Mouse (Mus musculus) liver, embryonic 14.5 days (tissue): Measurements from ENCODE around the gene Evc. TPM values are rescaled to one million over a fixed set of nuclear protein-coding genes. Genes with fewer than 3 reads are reported as not detected.
A peak's percentile ranks its signal among the peaks of the same experiment; 100 is the strongest.

Experiments used
- ATAC-seq: fragments of 200-750 bp; cut with Nextera tagmentation; 2 replicates; pipeline ENCODE4 v1.8.0; 2017; ENCODE audit warnings: moderate number of reproducible peaks, mild to moderate bottlenecking, moderate library complexity; ENCODE audit not compliant: insufficient read depth
- DNase-seq, 3 experiments: peaks; one replicate each; pipeline ENCODE4 v3.0.0-alpha.2; 2012 to 2013; ENCODE audit warnings: low read depth in 3 of 3, low spot score in 3 of 3
- H3K27ac ChIP-seq: fragments of 300-500 bp; sonication (generic); 2 replicates; pipeline ENCODE4 v1.5.1; 2014; ENCODE audit warnings: moderate library complexity, mild to moderate bottlenecking, control low read depth, inconsistent platforms
- H3K27me3 ChIP-seq: fragments of 300-500 bp; sonication (generic); 2 replicates; pipeline ENCODE4 v1.6.1; 2014; ENCODE audit warnings: mild to moderate bottlenecking, low read length, moderate library complexity; ENCODE audit not compliant: control insufficient read depth, insufficient read depth
- H3K36me3 ChIP-seq: fragments of 300-500 bp; sonication (generic); replicated peaks from 2 replicates; pipeline ENCODE4 v1.6.1; 2014; ENCODE audit warnings: low read depth; ENCODE audit not compliant: control insufficient read depth, insufficient read depth
- H3K4me1 ChIP-seq, 2 experiments: fragments of 200-500 bp in 1 of 2; fragments of 300-500 bp in 1 of 2; sonication (generic) in 1 of 2; replicated peaks; 2 replicates each; pipeline ENCODE4 v1.6.1; 2012 to 2014; ENCODE audit warnings: antibody characterized with exemption in 1 of 2, inconsistent platforms in 1 of 2, low read length in 1 of 2; ENCODE audit not compliant: control insufficient read depth in 2 of 2, insufficient read depth in 2 of 2
- H3K4me2 ChIP-seq: fragments of 300-500 bp; sonication (generic); 2 replicates; pipeline ENCODE4 v1.6.1; 2014; ENCODE audit warnings: low read depth, mild to moderate bottlenecking, control low read depth, moderate library complexity
- H3K4me3 ChIP-seq, 2 experiments: fragments of 200-500 bp in 1 of 2; fragments of 300-500 bp in 1 of 2; sonication (generic) in 1 of 2; 2 replicates each; pipeline ENCODE4 v1.5.1; 2012 to 2014; ENCODE audit warnings: low read depth in 2 of 2, low read length in 2 of 2, mild to moderate bottlenecking in 2 of 2, control low read depth in 1 of 2, inconsistent platforms in 1 of 2, moderate library complexity in 1 of 2; ENCODE audit not compliant: insufficient read depth in 1 of 2
- H3K9ac ChIP-seq: fragments of 300-500 bp; sonication (generic); replicated peaks from 2 replicates; pipeline ENCODE4 v1.6.1; 2014; ENCODE audit warnings: mild to moderate bottlenecking, control low read depth, moderate library complexity
- H3K9me3 ChIP-seq: fragments of 300-500 bp; sonication (generic); 2 replicates; pipeline ENCODE4 v1.6.1; 2016; ENCODE audit warnings: low read length, mixed read lengths; ENCODE audit not compliant: control insufficient read depth
- CTCF ChIP-seq: IDR thresholded peaks from 2 replicates; pipeline ENCODE4 v1.5.1; 2016; ENCODE audit warnings: antibody characterized with exemption, low read depth, control low read depth
- EP300 ChIP-seq: IDR thresholded peaks from 2 replicates; pipeline ENCODE4 v1.6.1; 2016; ENCODE audit warnings: antibody characterized with exemption, low read depth
- WGBS: fragments of 180-500 bp; shearing (Covaris S2); extraction: QIAGEN DNeasy Blood & Tissue Kit; methylation state at CpG from one replicate; pipeline ENCODE4 v1.1.7; 2014; ENCODE audit not compliant: insufficient replicate concordance; 5-methylcytosine and 5-hydroxymethylcytosine counted together
- polyA plus RNA-seq, 2 experiments: library from polyadenylated mRNA; depleted of rRNA in 1 of 2; stranded (reverse) in 1 of 2; unstranded in 1 of 2; fragments of >200 nt; fragmentation: Nextera tagmentation in 1 of 2; extraction: Ambion mirVana in 1 of 2; gene quantifications; 2 replicates each; pipeline versions ENCODE4 v1.2.1 to v1.2.3; 2012 to 2014

Gene Evc
- polyA plus RNA-seq (2012; rRNA removed) (1.6 and 2.2 TPM in 2 replicates), polyA plus RNA-seq (2014; fragmentation: Nextera tagmentation; extraction: Ambion mirVana) (0.91 and 1.2 TPM in 2 replicates)

GRCm38 (mm10) chr5:37336485-37337105 is at the start of gene Evc:
Gene Evc, minus strand, starts transcription at chr5:37336894.
- peak in 1 of 3 experiments; percentile 9 for DNase-seq
- H3K27ac ChIP-seq, result no peak within 1 kb of the TSS
- no peaks in the 10 kb centered on the region for H3K9me3 ChIP-seq
- peak; percentile 51; the same call in 1 of the 2 replicates for ATAC-seq
- TF ChIP-seq EP300 (no peak), CTCF (no peak)
- no peak within 1 kb of the TSS for H3K9ac ChIP-seq
- no peaks in the 10 kb centered on the region; the same call in 1 of the 2 replicates for H3K27me3 ChIP-seq
- WGBS, result 2% methylated on average over 48 of the region's 48 CpGs
- peak within 1 kb of the TSS; percentile 45 to 47 for H3K4me3 ChIP-seq
- no peaks in the 10 kb centered on the region for H3K36me3 ChIP-seq
- peak within 1 kb of the TSS; percentile 59 for H3K4me2 ChIP-seq
- H3K4me1 ChIP-seq, result peaks cover 0 to 6% of the 10 kb centered on the region in 2 experiments; a peak in 1 of 4 replicates

- ATAC-seq, result no peak
- Histone ChIP-seq H3K27ac (no peak overlapping the region), H3K4me2 (no peak overlapping the region), H3K4me1 (no peaks in the 10 kb centered on the region), H3K9me3 (no peaks in the 10 kb centered on the region), H3K27me3 (no peaks in the 10 kb centered on the region), H3K36me3 (no peaks in the 10 kb centered on the region), H3K4me3 (no peak overlapping the region), H3K9ac (no peak overlapping the region)
- 74% methylated on average over 3 of the region's 3 CpGs for WGBS
- TF ChIP-seq EP300 (no peak), CTCF (peak; percentile 62)
- no peak for DNase-seq
These were observed 46.9 kb upstream of the Evc start for GRCm38 (mm10) chr5:37383570-37383969.

- no peak for TF ChIP-seq EP300
- TF ChIP-seq CTCF, result no peak
- 62% methylated on average over 4 of the region's 4 CpGs for WGBS
- H3K27ac ChIP-seq, result no peak overlapping the region
These were observed 43.9 kb upstream of the Evc start for GRCm38 (mm10) chr5:37380641-37381040.

GRCm38 (mm10) chr5:37377376-37377775 is 40.7 kb upstream of the Evc start:
- 61% methylated on average over 7 of the region's 7 CpGs for WGBS

More at GRCm38 (mm10) chr5:37380641-37381040, 43.9 kb upstream of the Evc start:
- Histone ChIP-seq H3K27me3 (no peaks in the 10 kb centered on the region), H3K9ac (no peak overlapping the region), H3K4me2 (no peak overlapping the region), H3K36me3 (no peaks in the 10 kb centered on the region), H3K4me1 (no peaks in the 10 kb centered on the region), H3K9me3 (no peaks in the 10 kb centered on the region), H3K4me3 (no peak overlapping the region)
- no peak for ATAC-seq
- DNase-seq, result no peak

GRCm38 (mm10) chr5:37368796-37369195 is 32.1 kb upstream of the Evc start:
- Histone ChIP-seq H3K4me2 (no peak overlapping the region), H3K9me3 (no peaks in the 10 kb centered on the region), H3K4me1 (no peaks in the 10 kb centered on the region), H3K27me3 (no peaks in the 10 kb centered on the region), H3K4me3 (no peak overlapping the region), H3K36me3 (no peaks in the 10 kb centered on the region), H3K27ac (no peak overlapping the region), H3K9ac (no peak overlapping the region)
- ATAC-seq (no peak), DNase-seq (no peak)
- 68% methylated on average over 8 of the region's 8 CpGs for WGBS
- TF ChIP-seq CTCF (no peak), EP300 (no peak)

More at GRCm38 (mm10) chr5:37377376-37377775, 40.7 kb upstream of the Evc start:
- ATAC-seq (no peak), DNase-seq (no peak)
- TF ChIP-seq CTCF, result no peak
- TF ChIP-seq EP300, result no peak
- Histone ChIP-seq H3K27me3 (no peaks in the 10 kb centered on the region), H3K9me3 (no peaks in the 10 kb centered on the region), H3K4me3 (no peak overlapping the region), H3K4me2 (no peak overlapping the region), H3K4me1 (no peaks in the 10 kb centered on the region), H3K36me3 (no peaks in the 10 kb centered on the region), H3K27ac (no peak overlapping the region), H3K9ac (no peak overlapping the region)
